Mouse (Mus musculus) cerebellum, postnatal 14 days (tissue): ENCODE data around the gene Mup13.
"Not testable (repeated sequence)": the region's sequence is repeated elsewhere in the genome, so short reads cannot be mapped to it uniquely, and the experiment has no call there.

ENCODE experiments used
- DNase-seq, 2 experiments: peaks; one replicate each; pipeline ENCODE4 v3.0.0; 2021; ENCODE audit warnings: mixed read lengths in 2 of 2

Mup13 gene

DNA sequence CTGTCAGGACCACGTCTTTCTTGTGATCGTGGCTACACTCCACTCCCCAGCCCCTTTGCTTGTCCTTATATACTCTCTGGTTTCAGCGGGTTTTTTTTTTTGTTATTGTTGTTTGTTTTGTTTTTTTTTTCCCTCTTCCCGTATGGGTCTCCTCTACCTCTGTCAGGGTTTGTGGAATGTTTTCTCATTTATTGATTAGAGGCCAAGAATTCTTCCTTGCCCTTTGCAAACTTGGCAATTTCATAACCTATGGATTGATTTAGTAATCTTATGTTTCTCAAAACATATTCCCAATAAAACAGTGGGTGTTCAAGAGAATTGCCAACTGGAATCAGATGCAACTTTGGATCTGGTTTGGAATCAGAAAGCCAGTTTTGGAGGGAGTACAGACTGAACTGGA lies at the start of gene Mup13:
Mup13 (minus strand) TSS at position 101 of the 400 bp plus-strand sequence.
- DNase-seq: not testable (repeated sequence)
